Mouse (Mus musculus) frontal cortex, postnatal 14 days (tissue): ENCODE measurements around the gene F2rl3.

Experiments used
- DNase-seq, 2 experiments: peaks; one replicate each; pipeline ENCODE4 v3.0.0; 2022; ENCODE audit warnings: low spot score in 2 of 2

The F2rl3 gene

GRCm38 (mm10) chr8:72761322-72762051 is at the start of gene F2rl3:
F2rl3 (plus strand) TSS chr8:72761880.
- no peak for DNase-seq

DNA sequence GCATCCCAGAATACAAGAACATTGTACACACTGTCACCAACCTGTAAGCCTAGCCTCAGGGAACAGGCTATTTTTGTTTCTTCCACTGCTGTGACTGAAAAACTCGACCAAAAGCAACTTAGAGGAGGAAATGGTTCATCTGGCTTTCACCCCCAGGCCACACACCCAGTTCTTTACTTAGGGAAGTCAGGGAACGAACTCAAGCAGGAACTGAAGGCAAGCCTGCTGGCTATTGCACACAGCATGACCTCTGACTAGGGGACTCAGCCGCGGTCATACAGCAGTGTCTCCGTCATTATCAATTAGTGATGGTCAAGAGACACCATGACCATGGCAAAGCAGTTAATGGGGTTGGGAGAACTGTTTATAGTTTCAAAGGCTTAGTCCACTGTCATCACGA is 49.1 kb upstream of the F2rl3 start:
- no peak for DNase-seq

GRCm38 (mm10) chr8:72716594-72716993 is 45.1 kb upstream of the F2rl3 start:
- DNase-seq, result no peak

DNA sequence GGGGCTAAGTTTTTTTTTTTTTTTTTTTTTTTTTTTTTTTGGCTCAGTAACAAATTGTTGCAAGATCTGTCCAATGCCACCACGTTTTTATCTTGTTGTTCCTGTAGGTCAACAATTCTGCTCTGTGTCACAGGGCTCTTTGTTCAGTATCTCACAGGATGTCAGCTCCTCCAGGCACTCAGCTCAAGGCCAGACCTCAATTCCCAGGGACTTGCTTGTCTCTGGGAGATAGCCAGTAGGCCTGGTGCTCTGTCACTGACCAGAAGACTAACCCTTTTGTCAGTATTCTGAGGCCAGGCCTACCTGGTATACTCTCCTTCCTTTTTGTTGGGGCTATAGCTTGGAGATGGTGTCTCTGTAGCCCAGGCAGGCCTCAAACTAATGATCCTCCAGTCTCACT is 41.1 kb upstream of the F2rl3 start:
- DNase-seq, result no peak

GRCm38 (mm10) chr8:72722769-72723650 is 38.7 kb upstream of the F2rl3 start, which contains the start of gene Sin3b:
Sin3b (plus strand) TSS chr8:72723285.
- DNase-seq, result peak; percentile 88 to 93

- DNase-seq, result peak in 1 of 2 experiments; percentile 14
Measured at GRCm38 (mm10) chr8:72723651-72724001, 38.1 kb upstream of the F2rl3 start.

GRCm38 (mm10) chr8:72728636-72729035 is 33.0 kb upstream of the F2rl3 start:
- no peak for DNase-seq

DNA sequence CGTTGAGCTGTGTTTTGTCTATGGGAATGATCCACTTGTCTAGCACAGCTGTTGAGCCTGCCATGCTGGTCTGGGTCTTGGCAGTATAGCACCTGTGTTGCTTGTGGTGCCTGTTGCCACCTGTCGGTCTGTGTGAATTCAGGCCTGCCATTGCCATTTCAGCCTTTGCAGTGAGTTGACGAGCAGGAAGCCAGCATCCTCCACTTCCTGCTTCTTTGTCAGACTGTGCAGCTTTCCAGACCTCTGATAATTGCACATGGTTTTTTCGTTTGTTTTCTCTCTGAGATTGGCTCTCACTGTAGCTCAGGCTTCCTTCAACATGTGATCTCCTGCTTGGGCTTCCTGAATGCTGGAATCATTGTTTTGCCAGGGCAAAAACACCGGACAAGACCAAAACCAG is 26.7 kb upstream of the F2rl3 start:
- DNase-seq, result no peak

DNA sequence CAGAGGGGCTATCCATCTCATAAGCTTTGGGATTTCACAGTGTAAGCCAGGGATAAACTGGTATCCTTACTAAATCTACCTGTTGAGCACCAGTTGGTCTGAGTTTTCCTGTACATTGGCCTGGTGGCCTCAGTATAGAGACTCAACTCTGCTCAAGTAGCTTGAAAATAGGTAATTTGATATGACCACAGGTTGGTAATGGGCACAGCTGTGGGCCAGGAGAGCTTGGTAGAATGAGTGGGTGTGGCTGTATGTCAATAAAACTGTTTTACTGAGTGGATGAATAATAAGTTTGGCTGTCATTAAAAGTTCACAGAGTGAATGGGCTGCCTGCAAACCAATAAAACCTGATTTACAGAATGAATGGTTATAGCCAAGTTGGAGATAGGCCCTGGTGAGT is 24.8 kb upstream of the F2rl3 start:
- no peak for DNase-seq

GRCm38 (mm10) chr8:72746061-72746460 is 15.6 kb upstream of the F2rl3 start:
- peak in 1 of 2 experiments; percentile 44 for DNase-seq

GRCm38 (mm10) chr8:72749846-72750245 is 11.8 kb upstream of the F2rl3 start:
- DNase-seq, result peak in 1 of 2 experiments; percentile 2

GRCm38 (mm10) chr8:72750266-72750665 is 11.4 kb upstream of the F2rl3 start:
- DNase-seq, result peak in 1 of 2 experiments; percentile 3

DNA sequence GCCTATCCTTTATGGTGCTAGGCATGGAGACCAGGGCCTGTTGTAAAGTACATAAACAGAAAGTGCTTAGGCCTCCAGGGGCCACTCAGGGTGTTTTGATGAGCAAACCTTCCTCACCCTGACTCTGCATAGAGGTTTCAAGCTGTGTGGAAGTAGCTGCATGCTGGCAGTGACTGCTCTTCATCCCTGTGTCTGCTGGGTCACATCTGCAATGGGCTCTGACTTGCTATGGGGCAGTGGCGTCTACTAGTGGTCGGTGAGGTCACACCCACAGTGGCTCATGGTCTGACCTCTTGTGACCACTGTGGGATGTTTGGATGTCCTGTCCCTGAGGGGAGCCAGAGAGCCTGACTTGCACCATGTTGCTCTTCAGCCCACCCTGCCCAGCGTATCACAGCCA is 10.6 kb upstream of the F2rl3 start:
- DNase-seq, result peak in 1 of 2 experiments; percentile 2

DNA sequence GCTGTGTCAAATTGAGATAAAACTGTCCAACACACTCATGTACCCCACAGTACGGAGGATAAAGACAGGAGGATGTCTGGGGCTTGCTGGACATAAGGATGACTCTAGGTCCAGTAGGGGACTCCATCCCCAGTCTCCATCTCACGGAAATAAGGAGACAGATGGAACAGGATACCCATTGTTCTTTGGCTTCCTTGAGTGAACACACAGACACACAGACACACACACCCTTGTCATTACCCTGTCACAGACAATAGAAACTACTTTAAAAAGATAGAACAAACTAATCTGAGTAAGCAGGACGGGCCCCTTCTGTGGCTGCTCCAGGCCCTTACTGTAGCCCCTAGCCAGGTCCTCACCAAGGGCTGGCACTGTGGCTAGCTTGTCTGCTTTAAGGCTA is 9.4 kb upstream of the F2rl3 start:
- no peak for DNase-seq

- peak in 1 of 2 experiments; percentile 3 for DNase-seq
Measured at GRCm38 (mm10) chr8:72753165-72753564, 8.5 kb upstream of the F2rl3 start.

GRCm38 (mm10) chr8:72753781-72754180 is 7.9 kb upstream of the F2rl3 start:
- DNase-seq, result no peak

DNA sequence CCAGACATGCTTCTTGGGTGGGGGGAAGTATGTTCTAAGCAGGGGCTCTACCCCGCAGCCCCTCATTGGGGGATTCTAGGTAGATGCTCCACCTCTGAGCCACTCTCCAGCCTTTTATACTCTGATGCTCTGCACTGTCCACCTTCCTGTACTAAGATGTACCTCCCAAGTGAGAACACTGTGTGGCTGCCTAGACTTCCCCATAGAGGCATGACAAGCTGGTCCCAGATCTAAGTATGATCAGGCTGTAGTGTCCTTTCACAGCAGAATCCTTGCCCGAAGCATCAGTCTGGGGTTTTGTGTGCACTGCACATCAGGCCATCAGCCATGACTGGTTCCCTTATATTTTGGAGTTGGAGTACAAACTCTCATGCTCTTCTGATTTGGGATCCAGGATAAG is 5.6 kb upstream of the F2rl3 start:
- DNase-seq, result peak in 1 of 2 experiments; percentile 1

DNA sequence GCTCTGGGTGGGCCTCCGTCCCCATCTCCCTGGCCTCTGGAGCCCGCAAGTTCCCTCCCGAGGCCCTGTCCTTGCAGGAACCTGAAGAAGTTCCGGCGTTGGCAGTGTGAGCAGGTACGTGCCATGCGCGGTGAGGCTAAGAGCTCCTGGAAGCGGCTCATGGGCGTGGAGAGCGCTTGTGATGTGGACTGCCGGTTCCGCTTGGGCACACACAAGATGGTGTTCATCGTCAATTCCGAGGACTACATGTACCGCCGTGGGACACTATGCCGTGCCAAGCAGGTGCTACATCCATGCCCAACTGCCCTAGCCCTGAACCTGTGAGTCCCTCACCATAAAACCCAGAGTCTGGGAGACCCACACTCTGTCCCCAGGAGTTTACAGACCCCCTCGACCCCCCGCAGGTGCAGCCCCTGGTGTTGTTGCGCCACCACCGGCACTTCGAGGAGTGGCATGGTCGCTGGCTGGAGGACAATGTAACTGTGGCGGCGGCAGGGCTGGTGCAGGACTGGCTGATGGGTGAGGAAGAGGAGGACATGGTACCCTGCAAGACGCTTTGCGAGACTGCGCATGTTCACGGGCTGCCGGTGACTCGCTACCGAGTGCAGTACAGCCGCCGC is 4.8 kb upstream of the F2rl3 start:
- peak; percentile 3 to 4 for DNase-seq

DNA sequence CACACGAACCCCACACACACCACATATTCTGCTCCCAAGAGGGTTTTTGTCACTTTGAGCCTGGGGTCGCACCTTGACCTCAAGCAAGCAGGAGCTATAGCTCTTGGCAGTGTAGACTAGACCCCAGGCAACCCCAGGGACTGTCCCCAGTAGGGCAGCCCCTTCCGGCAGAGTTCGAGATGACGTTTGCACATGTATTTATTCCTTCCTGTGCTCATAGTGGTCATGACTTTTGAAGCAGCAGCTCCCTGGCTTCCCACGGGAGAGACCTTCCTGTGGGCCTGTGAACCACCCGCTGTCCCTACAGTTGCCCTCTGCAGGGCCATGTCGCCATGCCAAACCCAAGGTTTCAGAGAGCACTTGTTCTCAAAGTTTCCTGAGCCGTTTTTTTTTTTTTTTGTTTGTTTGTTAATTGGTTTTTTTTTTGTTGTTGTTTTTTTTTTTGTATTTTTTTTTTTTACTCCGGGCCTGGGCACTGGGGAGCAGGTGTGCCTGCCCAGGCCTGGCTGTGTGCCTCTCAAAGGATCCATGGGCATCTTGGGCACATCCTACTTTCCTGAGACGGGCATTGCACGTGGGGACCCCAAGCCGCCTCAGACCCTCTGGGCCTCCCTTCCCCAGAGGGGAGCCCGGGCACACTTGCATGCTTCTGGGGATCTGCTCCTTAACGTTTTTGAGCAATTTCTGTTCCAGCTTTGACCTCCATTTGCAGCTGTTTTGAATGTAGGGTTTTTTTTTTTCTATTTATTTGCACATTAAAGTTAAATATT is 4.1 kb upstream of the F2rl3 start:
- DNase-seq, result peak; percentile 2 to 3

GRCm38 (mm10) chr8:72758310-72758709 is 3.4 kb upstream of the F2rl3 start:
- peak in 1 of 2 experiments; percentile 2 for DNase-seq

DNA sequence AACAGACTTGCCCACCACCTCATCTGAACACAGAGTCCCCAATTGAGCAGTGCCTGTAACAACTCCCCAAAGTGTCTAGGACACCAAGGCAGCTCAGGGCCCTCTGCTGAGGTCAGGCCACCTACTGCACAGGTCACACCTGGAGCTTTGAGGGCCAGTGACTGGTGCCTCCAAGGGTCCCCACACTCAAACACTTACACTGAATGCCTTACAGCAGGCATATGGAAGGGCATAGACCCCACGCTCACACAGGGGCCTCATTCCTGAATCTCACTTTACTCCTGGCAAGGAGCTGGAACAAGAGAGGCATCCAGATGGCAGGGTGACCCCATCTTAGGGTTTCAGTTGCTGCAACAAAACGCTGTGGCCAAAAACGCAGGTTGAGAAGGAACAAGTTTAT is 1.5 kb upstream of the F2rl3 start:
- no peak for DNase-seq

GRCm38 (mm10) chr8:72762306-72762705 is 626 bp downstream of the F2rl3 start:
- DNase-seq, result peak in 1 of 2 experiments; percentile 1
